Mouse (Mus musculus) embryo, embryonic 10.5 days (tissue): ENCODE measurements around the gene Nr1h5.

Source experiments
- DNase-seq: peaks from one replicate; pipeline ENCODE4 v3.0.0-alpha.2; 2015; ENCODE audit warnings: low spot score

The Nr1h5 gene

GRCm38 (mm10) chr3:102964033-102964432 is at the start of gene Nr1h5:
TSS of gene Nr1h5 (minus strand) at chr3:102964133.
- no peak for DNase-seq

GRCm38 (mm10) chr3:103001595-103001994 is 37.7 kb upstream of the Nr1h5 start:
- DNase-seq = no peak

GRCm38 (mm10) chr3:102997591-102997990 is 33.7 kb upstream of the Nr1h5 start:
- DNase-seq = no peak

- DNase-seq = no peak
Observed at GRCm38 (mm10) chr3:102997036-102997435, 33.1 kb upstream of the Nr1h5 start.

GRCm38 (mm10) chr3:102995605-102996321 is 31.8 kb upstream of the Nr1h5 start, which contains the start of gene Sike1:
TSS of gene Sike1 (plus strand) at chr3:102995708.
- peak; percentile 95 for DNase-seq

- DNase-seq = no peak
Observed at GRCm38 (mm10) chr3:102995233-102995604, 31.3 kb upstream of the Nr1h5 start.

- DNase-seq = no peak
Observed at GRCm38 (mm10) chr3:102992936-102993335, 29.0 kb upstream of the Nr1h5 start.

GRCm38 (mm10) chr3:102991041-102991440 is 27.1 kb upstream of the Nr1h5 start:
- no peak for DNase-seq

GRCm38 (mm10) chr3:102980349-102980736 is 16.4 kb upstream of the Nr1h5 start:
- no peak for DNase-seq

GRCm38 (mm10) chr3:102979550-102980348 is 15.8 kb upstream of the Nr1h5 start:
- DNase-seq = peak; percentile 81

- DNase-seq = no peak
Observed at GRCm38 (mm10) chr3:102976906-102977305, 13.0 kb upstream of the Nr1h5 start.

- DNase-seq = no peak
Observed at GRCm38 (mm10) chr3:102970508-102970907, 6.6 kb upstream of the Nr1h5 start.

GRCm38 (mm10) chr3:102970067-102970466 is 6.1 kb upstream of the Nr1h5 start:
- DNase-seq = peak; percentile 65

- no peak for DNase-seq
Observed at GRCm38 (mm10) chr3:102955596-102955995, 8.3 kb downstream of the Nr1h5 start.

- no peak for DNase-seq
Observed at GRCm38 (mm10) chr3:102955143-102955542, 8.8 kb downstream of the Nr1h5 start.

- no peak for DNase-seq
Observed at GRCm38 (mm10) chr3:102954476-102954875, 9.5 kb downstream of the Nr1h5 start.

GRCm38 (mm10) chr3:102946861-102947260 is 17.1 kb downstream of the Nr1h5 start:
- DNase-seq = peak; percentile 12

GRCm38 (mm10) chr3:102946312-102946711 is 17.6 kb downstream of the Nr1h5 start:
- no peak for DNase-seq

GRCm38 (mm10) chr3:102938100-102938499 is 25.8 kb downstream of the Nr1h5 start:
- no peak for DNase-seq

GRCm38 (mm10) chr3:102935451-102936354 is 28.2 kb downstream of the Nr1h5 start, which contains the start of gene Sycp1:
TSS of gene Sycp1 (minus strand) at chr3:102936100.
- DNase-seq = no peak

GRCm38 (mm10) chr3:102899136-102899535 is 64.8 kb downstream of the Nr1h5 start:
- no peak for DNase-seq
